Mouse (Mus musculus) MEL (cell line): ENCODE measurements around the gene Aldoart2. TPM values are rescaled to one million over a fixed set of nuclear protein-coding genes. Genes with fewer than 3 reads are reported as not detected.

Experiments
- DNase-seq: peaks from one replicate; pipeline ENCODE4 v3.0.0; 2011; ENCODE audit warnings: low read depth, low spot score
- H3K27ac ChIP-seq: 2 replicates; pipeline ENCODE4 v1.5.1; 2012; ENCODE audit warnings: low read depth, mild to moderate bottlenecking, control low read depth, low read length, moderate library complexity; ENCODE audit not compliant: control insufficient read depth
- H3K27me3 ChIP-seq, 2 experiments: fragments of 150-350 bp in 1 of 2; sonication (generic) in 1 of 2; 2 replicates each; pipeline ENCODE4 v1.6.1; 2012; ENCODE audit warnings: low read length in 2 of 2, mild to moderate bottlenecking in 2 of 2, improper control_type of control experiment in 1 of 2, moderate library complexity in 1 of 2; ENCODE audit not compliant: insufficient read depth in 2 of 2, control insufficient read depth in 1 of 2
- H3K36me3 ChIP-seq, 2 experiments: 2 replicates each; pipeline ENCODE4 v1.6.1; 2012 to 2014; ENCODE audit warnings: low read length in 2 of 2, improper control_type of control experiment in 1 of 2, inconsistent platforms in 1 of 2, mild to moderate bottlenecking in 1 of 2; ENCODE audit not compliant: insufficient read depth in 2 of 2, control insufficient read depth in 1 of 2
- H3K4me1 ChIP-seq, 2 experiments: fragments of 150-350 bp in 1 of 2; sonication (generic) in 1 of 2; 2 replicates each; pipeline ENCODE4 v1.6.1; 2012; ENCODE audit warnings: low read length in 2 of 2, improper control_type of control experiment in 1 of 2, mild to moderate bottlenecking in 1 of 2; ENCODE audit not compliant: insufficient read depth in 2 of 2, control insufficient read depth in 1 of 2
- H3K4me3 ChIP-seq, 2 experiments: fragments of 150-350 bp in 1 of 2; sonication (generic) in 1 of 2; 2 replicates each; pipeline ENCODE4 v1.5.1; 2012; ENCODE audit warnings: low read depth in 2 of 2, low read length in 2 of 2, mild to moderate bottlenecking in 2 of 2, moderate library complexity in 2 of 2, control low read depth in 1 of 2, improper control_type of control experiment in 1 of 2; ENCODE audit not compliant: control insufficient read depth in 1 of 2, insufficient read depth in 1 of 2
- H3K79me2 ChIP-seq: 2 replicates; pipeline ENCODE4 v1.6.1; 2012; ENCODE audit warnings: mild to moderate bottlenecking, low read length, moderate library complexity; ENCODE audit not compliant: control insufficient read depth, poor library complexity, insufficient read depth
- H3K9ac ChIP-seq: 2 replicates; pipeline ENCODE4 v1.6.1; 2012; ENCODE audit warnings: low read depth, mild to moderate bottlenecking, control low read depth, low read length, moderate library complexity; ENCODE audit not compliant: control insufficient read depth, poor library complexity, severe bottlenecking
- H3K9me3 ChIP-seq: fragments of 150-350 bp; sonication (generic); replicated peaks from 2 replicates; pipeline ENCODE4 v1.6.1; 2012; ENCODE audit warnings: mild to moderate bottlenecking, low read length, improper control_type of control experiment, moderate library complexity; ENCODE audit not compliant: insufficient read depth
- CTCF ChIP-seq, 3 experiments: IDR thresholded peaks in 2 of 3; conservative IDR thresholded peaks in 1 of 3; 2 replicates each; pipeline ENCODE4 v1.5.1; 2011 to 2012; ENCODE audit warnings: low read length in 3 of 3, low read depth in 2 of 3, mild to moderate bottlenecking in 2 of 3, improper control_type of control experiment in 1 of 3, inconsistent platforms in 1 of 3, mixed read lengths in 1 of 3, moderate library complexity in 1 of 3; ENCODE audit not compliant: control insufficient read depth in 1 of 3, insufficient read depth in 1 of 3, poor library complexity in 1 of 3, severe bottlenecking in 1 of 3
- E2F4 ChIP-seq: IDR thresholded peaks from 2 replicates; pipeline ENCODE4 v1.6.1; 2011; ENCODE audit warnings: low read depth, low read length, improper control_type of control experiment, borderline replicate concordance
- EP300 ChIP-seq, 2 experiments: IDR thresholded peaks; 2 replicates each; pipeline ENCODE4 v1.6.1; 2011; ENCODE audit warnings: improper control_type of control experiment in 2 of 2, low read length in 2 of 2, low read depth in 1 of 2, mild to moderate bottlenecking in 1 of 2
- GABPA ChIP-seq: IDR thresholded peaks from 2 replicates; pipeline ENCODE4 v1.6.1; 2012; ENCODE audit warnings: low read depth, mild to moderate bottlenecking, inconsistent platforms, low read length, improper control_type of control experiment, moderate library complexity
- HCFC1 ChIP-seq: IDR thresholded peaks from 2 replicates; pipeline ENCODE4 v1.6.1; 2012; ENCODE audit warnings: low read depth, mild to moderate bottlenecking, inconsistent platforms, low read length, improper control_type of control experiment, moderate library complexity
- MXI1 ChIP-seq: IDR thresholded peaks from 2 replicates; pipeline ENCODE4 v1.6.1; 2011; ENCODE audit warnings: mild to moderate bottlenecking, low read depth, low read length, improper control_type of control experiment
- RAD21 ChIP-seq: IDR thresholded peaks from 2 replicates; pipeline ENCODE4 v1.6.1; 2011; ENCODE audit warnings: mild to moderate bottlenecking, low read depth, low read length, improper control_type of control experiment
- SIN3A ChIP-seq: IDR thresholded peaks from 2 replicates; pipeline ENCODE4 v1.6.1; 2012; ENCODE audit warnings: low read length, improper control_type of control experiment, inconsistent platforms
- SMC3 ChIP-seq: IDR thresholded peaks from 2 replicates; pipeline ENCODE4 v1.6.1; 2011; ENCODE audit warnings: low read depth, low read length, improper control_type of control experiment
- USF1 ChIP-seq: IDR thresholded peaks from 2 replicates; pipeline ENCODE4 v1.6.1; 2014; ENCODE audit warnings: low read depth, mild to moderate bottlenecking, inconsistent platforms, low read length, improper control_type of control experiment, moderate library complexity
- ZC3H11A ChIP-seq: IDR thresholded peaks from 2 replicates; pipeline ENCODE4 v1.6.1; 2012; ENCODE audit warnings: low read depth, mild to moderate bottlenecking, inconsistent platforms, low read length, improper control_type of control experiment
- ZNF384 ChIP-seq: IDR thresholded peaks from 2 replicates; pipeline ENCODE4 v1.6.1; 2012; ENCODE audit warnings: low read depth, mild to moderate bottlenecking, inconsistent platforms, low read length, improper control_type of control experiment
- polyA plus RNA-seq, 2 experiments: library from polyadenylated mRNA; stranded (reverse) in 1 of 2; unstranded in 1 of 2; fragments of >175 nt in 1 of 2; fragments of >200 nt in 1 of 2; gene quantifications; 2 replicates each; pipeline versions ENCODE4 v1.2.1 to v1.2.4; 2012; ENCODE audit warnings: low replicate concordance in 2 of 2, low read depth in 1 of 2; ENCODE audit not compliant: insufficient read length in 2 of 2, insufficient read depth in 1 of 2, missing spikeins in 1 of 2
- total RNA-seq: library from RNA; depleted of rRNA; stranded (reverse); fragments of 300-350 nt; gene quantifications from 2 replicates; pipeline ENCODE4 v1.2.3, GENCODE M21; 2012; rRNA removed

The Aldoart2 gene
- total RNA-seq (not detected in 2 replicates), polyA plus RNA-seq (under 1 TPM in 1 of 2 experiments, not detected in 1; 0.26 TPM)

DNA sequence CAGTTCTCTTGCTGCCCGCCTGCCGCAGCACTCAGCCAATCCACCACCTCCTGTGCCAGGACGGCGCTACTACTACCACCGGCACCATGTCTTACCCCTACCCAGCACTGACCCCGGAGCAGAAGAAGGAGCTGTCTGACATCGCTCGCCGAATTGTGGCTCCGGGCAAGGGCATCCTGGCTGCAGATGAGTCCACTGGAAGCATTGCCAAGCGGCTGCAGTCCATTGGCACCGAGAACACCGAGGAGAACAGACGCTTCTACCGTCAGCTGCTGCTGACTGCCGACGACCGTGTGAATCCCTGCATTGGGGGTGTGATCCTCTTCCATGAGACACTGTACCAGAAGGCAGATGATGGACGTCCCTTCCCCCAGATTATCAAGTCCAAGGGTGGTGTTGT, at the start of gene Aldoart2:
TSS of gene Aldoart2 (plus strand) at position 34 of the 400 bp plus-strand sequence.
- DNase-seq: no peak
- H3K9ac ChIP-seq: no peak within 1 kb of the TSS
- no peak within 1 kb of the TSS for H3K27ac ChIP-seq
- peaks cover 1 to 3% of the 10 kb centered on the region in 2 experiments; a peak in 1 of 4 replicates for H3K27me3 ChIP-seq
- no peaks in the 10 kb centered on the region for H3K9me3 ChIP-seq
- no peak within 1 kb of the TSS for H3K4me3 ChIP-seq
- H3K4me1 ChIP-seq: peaks cover 0 to 13% of the 10 kb centered on the region in 2 experiments; a peak in 2 of 4 replicates
- no peaks in the 10 kb centered on the region for H3K79me2 ChIP-seq
- peaks cover 0 to 7% of the 10 kb centered on the region in 2 experiments; a peak in 1 of 4 replicates for H3K36me3 ChIP-seq
- TF ChIP-seq MXI1: no peak
- TF ChIP-seq USF1: no peak
- no peak for TF ChIP-seq E2F4
- no peak for TF ChIP-seq HCFC1

DNA sequence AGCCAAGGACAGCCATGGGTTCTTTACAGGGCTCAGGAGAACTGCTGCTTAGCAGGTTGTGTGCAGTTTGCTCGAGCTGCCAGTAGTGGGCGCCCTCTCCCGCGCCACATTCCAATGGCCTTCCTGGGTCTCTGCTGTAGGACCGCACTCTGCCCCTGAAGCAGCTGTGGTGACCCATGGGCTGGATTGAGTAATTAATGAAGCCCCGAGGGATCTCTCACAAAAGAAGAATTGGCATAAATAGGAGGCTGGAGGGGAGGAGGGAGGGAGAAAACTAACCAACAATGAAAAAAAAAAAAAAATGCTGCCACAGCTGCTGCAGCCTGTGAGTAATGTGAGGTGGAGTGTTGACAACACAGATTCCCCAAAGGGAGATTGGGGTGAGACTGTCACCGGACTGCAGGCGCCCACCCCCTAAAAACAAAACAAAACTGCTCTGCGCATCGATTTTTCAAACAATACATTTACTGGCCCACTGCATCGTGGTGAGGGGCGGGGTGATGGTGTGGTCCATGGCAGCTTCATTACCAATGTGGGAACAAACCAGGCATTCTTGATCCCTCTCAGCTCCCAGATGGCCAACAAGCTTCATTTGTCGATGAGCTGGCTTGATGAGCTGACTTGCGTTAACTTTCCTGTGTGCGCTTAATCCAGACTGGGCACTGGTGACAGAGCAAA, 46.8 kb upstream of the Aldoart2 start:
- TF ChIP-seq SMC3: peak; percentile 87
- no peak for TF ChIP-seq EP300 (IDR thresholded peaks at IDR 0.05; ENCODE audit: low read depth in 1 of 2, low read length in 2 of 2)
- TF ChIP-seq GABPA: no peak
- 0 out of 2 replicates have a peak, but pooled peaks have one; percentile 27 for TF ChIP-seq SIN3A
- peak; percentile 62 for TF ChIP-seq ZNF384
- TF ChIP-seq CTCF (IDR thresholded peaks at IDR 0.05 in 2 of 3, conservative IDR thresholded peaks at IDR 0.05 in 1 of 3; ENCODE audit: control insufficient read depth in 1 of 3, insufficient read depth in 1 of 3, low read depth in 2 of 3, low read length in 3 of 3, poor library complexity in 1 of 3, severe bottlenecking in 1 of 3): peak; percentile 90 to 98 (median 98)
- TF ChIP-seq ZC3H11A: peak; percentile 71
- TF ChIP-seq RAD21: peak; percentile 84
- H3K9me3 ChIP-seq: no peaks in the 10 kb centered on the region
- H3K79me2 ChIP-seq: no peaks in the 10 kb centered on the region
- no peak overlapping the region for H3K27ac ChIP-seq
- no peak overlapping the region for H3K4me3 ChIP-seq
- no peaks in the 10 kb centered on the region for H3K4me1 ChIP-seq
- H3K9ac ChIP-seq: no peak overlapping the region
- DNase-seq: peak; percentile 61
- H3K36me3 ChIP-seq: no peaks in the 10 kb centered on the region
- peaks cover 0 to 2% of the 10 kb centered on the region in 2 experiments; a peak in 1 of 4 replicates for H3K27me3 ChIP-seq
